Mouse (Mus musculus) embryonic stem cell, embryonic (primary cell): Measurements from ENCODE around the gene Cxcr3.

Source experiments
- CTCF ChIA-PET, 4 experiments: fragments of 300-600 bp in 2 of 4; fragments of 350-600 bp in 2 of 4; sonication (Branson Sonifier 250); formaldehyde crosslinking; loops; one replicate each; lab custom pipeline; 2022; ENCODE audit warnings: inconsistent platforms in 2 of 4; lab: Charles Lee
- POLR2A ChIA-PET, 4 experiments: fragments of 300-600 bp in 2 of 4; fragments of 350-600 bp in 2 of 4; sonication (Branson Sonifier 250); formaldehyde crosslinking; loops; one replicate each; lab custom pipeline; 2022; ENCODE audit warnings: antibody characterized with exemption in 4 of 4, inconsistent platforms in 1 of 4; lab: Charles Lee

Gene Cxcr3

GRCm38 (mm10) chrX:101697537-101697936 lies 36.5 kb downstream of the Cxcr3 start:
- POLR2A ChIA-PET: interaction anchor here in 2 of 4 experiments (0.7 to 1.8 kb wide), 11 partner anchors 23 to 365 kb away, joined by 3 to 11 read pairs (median 3); partner anchors contain the start of gene Ogt (in 1 of the 2)
- CTCF ChIA-PET: interaction anchor here in 3 of 4 experiments (0.7 to 1.4 kb wide), 7 partner anchors 16 to 257 kb away, joined by 3 to 12 read pairs (median 6); partner anchors contain the start of gene 8030474K03Rik (in 1 of the 3)

- ChIA-PET POLR2A (interaction anchor here in 1 of 4 experiments (0.6 kb wide), 1 partner anchor 78 kb away, joined by 3 read pairs; no protein-coding TSS in a partner anchor), CTCF (no interaction called here)
Measured at GRCm38 (mm10) chrX:101695686-101696085, 38.4 kb downstream of the Cxcr3 start.
